Mouse (Mus musculus) kidney, adult 9 months (tissue): ENCODE results near the gene Chmp5.
A peak's percentile ranks its signal among the peaks of the same experiment; 100 is the strongest.
"Not testable (repeated sequence)": the region's sequence is repeated elsewhere in the genome, so short reads cannot be mapped to it uniquely, and the experiment has no call there.

Experiments
- DNase-seq: peaks from one replicate; pipeline ENCODE4 v3.0.0; 2022

Chmp5 gene

GRCm38 (mm10) chr4:40948160-40948708 is at the start of gene Chmp5, which contains the start of gene Bag1:
Gene Chmp5 (plus strand): TSS chr4:40948407.
Gene Bag1 (minus strand): TSS chr4:40948294.
- DNase-seq: peak; percentile 100

- DNase-seq: no peak
Observed at GRCm38 (mm10) chr4:40898476-40899044, 49.6 kb upstream of the Chmp5 start.

DNA sequence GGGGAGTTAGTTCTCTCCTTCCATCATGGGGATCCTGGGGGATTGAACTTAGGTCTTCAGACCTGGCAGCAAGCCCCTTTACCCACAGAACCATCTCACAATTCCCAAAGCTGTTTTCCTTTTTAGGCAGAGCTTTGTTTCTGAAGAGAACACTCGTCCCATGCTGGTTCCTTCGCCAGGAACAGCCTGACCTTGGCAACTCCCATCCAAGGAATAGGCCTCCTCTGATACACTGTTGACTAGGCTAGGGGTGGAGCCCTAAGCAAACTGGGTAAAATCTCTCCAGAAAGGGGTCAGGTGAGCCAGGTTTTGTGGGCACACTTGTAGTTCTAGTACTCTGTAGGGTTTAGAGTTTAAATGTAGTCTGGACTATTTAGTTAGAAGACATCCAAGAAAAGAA is 48.9 kb upstream of the Chmp5 start:
- no peak for DNase-seq

- no peak for DNase-seq
Observed at GRCm38 (mm10) chr4:40900071-40900470, 48.1 kb upstream of the Chmp5 start.

DNA sequence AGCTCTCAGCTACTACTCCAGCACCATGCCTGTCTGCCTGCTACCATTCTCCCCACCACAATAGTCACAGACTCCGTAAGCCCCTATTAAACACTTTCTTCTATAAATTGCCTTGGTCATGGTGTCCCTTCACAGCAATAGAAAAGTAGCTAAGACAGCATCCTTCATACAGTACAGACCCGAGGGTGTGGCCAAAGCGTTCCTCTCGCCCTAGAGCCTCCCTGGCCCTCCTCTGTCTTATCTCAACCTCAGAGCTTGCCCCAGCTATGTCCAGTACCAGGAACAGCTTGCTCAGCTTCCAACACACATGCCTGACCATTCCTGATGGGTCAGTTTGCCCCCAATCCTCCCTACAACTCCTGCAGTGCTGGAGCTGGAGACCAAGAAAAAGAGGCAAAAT is 47.6 kb upstream of the Chmp5 start:
- DNase-seq: no peak

DNA sequence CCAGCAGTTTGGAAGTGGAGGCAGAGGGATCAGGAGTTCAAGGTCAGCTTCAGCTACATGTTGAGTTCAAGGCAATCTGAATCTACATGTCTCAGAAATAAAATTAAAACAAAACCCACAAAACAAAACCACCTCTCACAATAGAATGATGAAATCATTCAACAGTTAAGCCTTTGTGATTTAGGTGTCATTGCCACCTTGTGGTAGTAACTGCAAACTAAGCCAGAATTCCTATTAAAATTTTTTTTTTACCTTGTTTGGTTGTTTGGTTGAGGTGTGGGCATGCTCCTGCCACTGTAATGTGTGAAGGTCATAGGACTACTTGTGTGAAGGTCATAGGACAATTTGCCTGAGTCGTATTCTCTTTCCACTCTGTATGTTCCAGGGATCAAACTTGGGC is 41.9 kb upstream of the Chmp5 start:
- DNase-seq: peak; percentile 67

GRCm38 (mm10) chr4:40908261-40908969 is 39.8 kb upstream of the Chmp5 start:
- peak; percentile 88 for DNase-seq

GRCm38 (mm10) chr4:40914287-40914867 is 33.8 kb upstream of the Chmp5 start:
- peak; percentile 54 for DNase-seq

DNA sequence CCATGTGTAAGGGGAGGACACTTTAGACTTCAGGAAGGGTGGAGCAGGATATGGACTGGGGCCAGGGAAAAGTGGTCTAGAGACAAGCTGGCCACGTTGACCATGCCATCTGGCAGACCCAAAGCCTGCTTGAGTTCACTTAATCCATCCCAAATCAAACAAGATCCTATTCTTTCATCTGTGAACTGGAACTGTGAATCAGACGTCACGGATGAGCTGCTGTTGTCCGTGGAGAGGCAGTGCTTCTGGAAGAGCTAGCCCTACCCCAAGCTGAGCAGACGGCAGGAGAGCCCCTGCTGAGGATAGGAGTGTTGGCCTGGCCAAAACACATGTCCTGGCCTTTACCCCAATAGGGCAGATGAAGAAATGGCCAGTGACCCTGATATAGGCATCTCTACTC is 32.3 kb upstream of the Chmp5 start:
- peak; percentile 35 for DNase-seq

- peak; percentile 78 for DNase-seq
Observed at GRCm38 (mm10) chr4:40916592-40917155, 31.5 kb upstream of the Chmp5 start.

GRCm38 (mm10) chr4:40919785-40920184 is 28.4 kb upstream of the Chmp5 start, which contains the start of gene Spink4:
Gene Spink4 (plus strand): TSS chr4:40920052.
- DNase-seq: peak; percentile 36

DNA sequence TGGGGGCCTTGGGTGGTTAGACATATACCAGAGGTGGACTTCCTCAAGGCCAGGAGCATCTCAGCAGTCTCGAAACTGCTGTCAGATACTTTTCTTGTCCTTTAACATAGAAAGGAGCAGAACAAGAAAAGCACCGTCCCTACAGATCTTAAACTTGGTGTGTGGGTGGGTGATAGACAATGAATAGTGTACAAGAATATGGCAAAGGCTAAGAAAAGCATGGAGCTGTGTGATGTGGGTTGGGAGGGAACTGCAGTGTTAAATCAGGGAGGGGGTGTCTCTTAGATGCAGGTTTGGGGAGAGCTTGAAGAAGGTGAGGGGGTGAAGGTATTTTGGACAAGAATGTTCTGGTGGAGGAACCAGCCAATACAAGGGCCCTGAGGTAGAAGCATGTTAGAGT is 27.6 kb upstream of the Chmp5 start:
- DNase-seq: no peak

DNA sequence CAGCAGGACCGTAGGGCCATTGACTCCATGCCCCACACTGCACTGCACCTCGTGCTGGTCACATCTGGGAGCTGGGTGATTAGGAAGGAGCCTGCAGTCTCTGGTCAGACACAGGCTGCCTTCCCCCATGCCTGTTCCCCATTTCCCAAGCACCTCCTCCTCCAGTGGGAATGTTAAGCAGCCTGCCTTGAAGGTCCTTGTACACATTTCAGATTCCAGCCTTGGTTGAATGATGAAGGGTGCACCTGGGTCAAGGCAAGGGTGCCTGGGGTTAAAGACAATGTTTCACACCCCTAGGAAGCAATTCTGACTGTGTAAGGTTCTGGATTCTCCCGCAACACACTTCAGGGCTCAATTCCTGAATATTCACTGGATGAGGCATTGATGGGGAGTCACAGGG is 26.9 kb upstream of the Chmp5 start:
- no peak for DNase-seq

DNA sequence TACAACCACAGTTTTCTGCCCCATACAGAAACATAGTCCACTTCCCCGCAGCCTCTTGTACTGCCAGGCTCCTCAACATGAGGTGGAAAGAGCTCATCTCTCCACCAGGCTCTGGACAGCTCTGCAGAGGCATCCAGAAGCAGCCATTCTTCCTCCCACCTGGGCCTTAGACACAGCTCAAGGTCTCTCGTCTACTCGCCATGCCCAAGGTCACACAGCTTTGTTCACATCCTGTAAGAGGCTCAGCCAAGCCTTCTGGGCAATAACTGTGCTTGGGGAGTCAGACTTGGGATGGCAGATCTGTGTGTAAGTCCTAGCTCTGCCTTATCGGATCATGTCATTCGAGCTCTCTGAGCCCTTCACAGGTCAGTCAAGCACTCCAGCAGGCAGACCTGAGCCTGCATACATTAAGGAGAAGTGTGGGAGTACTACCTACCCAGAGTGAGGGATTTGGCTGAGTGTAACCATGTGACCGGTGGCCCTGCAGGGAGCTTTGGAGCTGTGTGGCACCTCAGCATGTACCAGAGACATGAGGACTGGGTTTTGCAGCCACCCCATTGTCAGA is 25.0 kb upstream of the Chmp5 start:
- DNase-seq: peak; percentile 59

DNA sequence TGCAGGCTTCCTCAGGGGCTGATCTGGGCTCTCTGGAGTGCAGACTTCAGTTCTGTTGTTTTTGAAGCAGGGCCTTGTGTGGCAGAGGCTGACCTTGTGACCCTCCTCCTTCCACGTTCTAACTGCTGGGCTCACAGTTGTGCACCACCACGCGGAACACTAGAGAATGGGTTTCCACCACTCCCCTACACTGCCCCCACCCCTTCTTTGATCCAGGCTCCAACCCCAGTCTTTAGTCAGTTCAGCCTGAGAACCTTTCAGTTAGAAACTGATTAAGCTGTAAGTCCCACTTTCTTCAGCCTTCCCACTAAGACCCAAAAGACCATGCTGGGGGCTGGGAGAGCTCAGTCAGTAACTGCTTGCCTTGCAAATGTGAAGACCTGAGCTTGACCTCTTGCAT is 22.6 kb upstream of the Chmp5 start:
- no peak for DNase-seq

DNA sequence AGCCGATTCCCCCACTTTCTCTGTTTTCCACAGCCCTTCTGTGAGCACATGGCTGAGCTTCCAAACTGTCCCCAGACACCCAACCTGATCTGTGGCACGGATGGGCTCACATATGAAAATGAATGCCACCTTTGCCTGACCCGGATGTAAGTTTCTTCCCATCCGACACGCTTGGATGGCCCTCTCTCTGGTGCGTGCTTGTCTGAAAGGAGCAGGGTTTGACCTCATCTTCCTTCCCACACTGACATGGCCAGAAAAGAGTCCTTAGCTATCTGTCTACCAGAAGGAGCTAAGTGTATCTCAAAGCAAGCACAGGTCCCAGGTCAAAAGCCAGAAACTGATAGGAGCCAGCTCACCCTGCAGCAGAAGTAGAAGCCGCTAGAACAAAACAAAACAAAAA is 19.2 kb upstream of the Chmp5 start:
- no peak for DNase-seq

GRCm38 (mm10) chr4:40933694-40934093 is 14.5 kb upstream of the Chmp5 start:
- no peak for DNase-seq

- DNase-seq: not testable (repeated sequence)
Observed at GRCm38 (mm10) chr4:40934369-40934768, 13.8 kb upstream of the Chmp5 start.

DNA sequence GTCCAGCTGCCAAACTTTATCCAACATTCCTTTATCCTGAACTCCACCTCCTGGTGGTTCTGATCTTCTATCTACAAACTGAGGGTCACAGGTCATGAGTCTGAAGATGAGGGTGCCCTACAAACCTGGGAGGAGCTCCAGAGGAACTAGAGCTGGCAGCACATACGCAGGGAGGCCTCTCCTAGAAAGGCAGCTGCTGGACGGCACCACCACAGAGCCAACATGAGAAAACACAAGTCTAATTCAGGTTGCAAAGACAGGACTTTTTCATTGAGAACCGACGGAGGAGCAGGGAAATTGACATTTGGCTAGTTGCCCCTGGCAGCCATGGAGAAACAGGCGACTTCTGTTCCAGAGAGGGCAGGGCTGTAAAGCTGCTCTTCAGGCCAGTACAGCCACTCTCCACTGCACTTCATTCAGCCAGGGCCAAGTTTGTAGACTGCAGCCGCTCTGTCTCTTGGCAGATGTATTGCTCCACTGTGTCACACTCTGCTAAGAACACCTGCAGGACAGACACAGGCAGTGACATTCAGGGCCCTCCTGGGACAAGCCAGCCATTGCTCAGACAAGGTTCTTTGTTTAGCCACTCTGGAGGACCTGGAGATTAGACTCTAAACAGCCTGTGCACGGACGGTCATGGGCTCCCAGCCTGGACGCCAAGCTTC is 11.9 kb upstream of the Chmp5 start:
- DNase-seq: no peak

GRCm38 (mm10) chr4:40938793-40939192 is 9.4 kb upstream of the Chmp5 start:
- no peak for DNase-seq

DNA sequence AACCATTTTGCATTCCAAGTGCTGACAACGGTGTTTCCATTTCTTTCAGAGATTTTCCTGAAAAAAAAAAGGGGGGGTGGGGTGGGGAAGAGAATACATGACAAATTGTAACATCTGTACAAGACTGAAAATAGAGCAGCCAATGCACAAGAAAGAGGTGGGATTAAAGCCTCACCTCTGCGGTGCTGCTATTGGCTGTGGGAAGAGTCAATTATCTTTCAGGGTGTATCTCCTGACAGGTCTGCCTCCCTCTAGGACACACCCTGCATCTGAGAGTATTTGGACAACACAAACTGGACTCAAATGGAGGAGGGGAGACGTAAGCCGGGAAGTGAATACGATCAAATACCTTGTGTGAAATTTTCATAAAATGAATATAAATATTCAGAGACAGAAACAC is 4.6 kb upstream of the Chmp5 start:
- DNase-seq: no peak

GRCm38 (mm10) chr4:40946516-40947121 is 1.6 kb upstream of the Chmp5 start:
- no peak for DNase-seq
